Mouse (Mus musculus): ENCODE results near the gene Csk. TPM values are rescaled to one million over a fixed set of nuclear protein-coding genes. Genes with fewer than 3 reads are reported as not detected.

Gene Csk
- polyA plus RNA-seq, 1 experiment: 51.2 TPM

DNA sequence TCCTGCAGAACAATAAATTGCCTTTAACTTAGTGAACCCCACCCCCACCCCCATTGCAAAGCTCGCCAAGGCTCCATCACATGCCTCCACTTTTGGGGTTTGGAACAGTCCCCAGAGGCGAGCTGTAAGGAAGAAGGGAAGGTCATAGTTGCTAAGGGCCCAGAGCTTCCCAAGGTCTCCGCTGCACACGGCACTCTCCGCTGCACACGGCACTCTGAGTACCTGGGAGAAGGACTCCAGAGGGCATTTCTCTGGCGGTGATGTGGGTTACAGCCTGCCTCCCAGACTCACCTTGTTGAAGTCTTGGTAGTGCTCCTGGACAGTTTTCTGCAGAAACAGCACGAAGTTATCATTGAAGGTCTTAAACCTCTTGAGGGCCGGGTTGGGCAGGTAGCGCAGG is 28.0 kb upstream of the Csk start:
- H3K4me3 ChIP-seq (ENCODE audit: insufficient read depth, low read length): no peak overlapping the region
- TF ChIP-seq CTCF (IDR thresholded peaks at IDR 0.05; ENCODE audit: borderline replicate concordance, insufficient read depth, low read length) (no peak), POLR2A (IDR thresholded peaks at IDR 0.05; ENCODE audit: low read depth, low read length) (no peak)
- no peaks in the 10 kb centered on the region for H3K4me1 ChIP-seq (ENCODE audit: control insufficient read depth, insufficient read depth, low read length)
- H3K27ac ChIP-seq (ENCODE audit: insufficient read depth, low read length): no peak overlapping the region

GRCm38 (mm10) chr9:57671500-57671899 is 18.1 kb upstream of the Csk start:
- TF ChIP-seq POLR2A (IDR thresholded peaks at IDR 0.05; ENCODE audit: low read depth, low read length) (no peak), CTCF (IDR thresholded peaks at IDR 0.05; ENCODE audit: borderline replicate concordance, insufficient read depth, low read length) (no peak)
- H3K4me1 ChIP-seq (ENCODE audit: control insufficient read depth, insufficient read depth, low read length): no peaks in the 10 kb centered on the region
- H3K4me3 ChIP-seq (ENCODE audit: insufficient read depth, low read length): no peak overlapping the region
- H3K27ac ChIP-seq (ENCODE audit: insufficient read depth, low read length): no peak overlapping the region

DNA sequence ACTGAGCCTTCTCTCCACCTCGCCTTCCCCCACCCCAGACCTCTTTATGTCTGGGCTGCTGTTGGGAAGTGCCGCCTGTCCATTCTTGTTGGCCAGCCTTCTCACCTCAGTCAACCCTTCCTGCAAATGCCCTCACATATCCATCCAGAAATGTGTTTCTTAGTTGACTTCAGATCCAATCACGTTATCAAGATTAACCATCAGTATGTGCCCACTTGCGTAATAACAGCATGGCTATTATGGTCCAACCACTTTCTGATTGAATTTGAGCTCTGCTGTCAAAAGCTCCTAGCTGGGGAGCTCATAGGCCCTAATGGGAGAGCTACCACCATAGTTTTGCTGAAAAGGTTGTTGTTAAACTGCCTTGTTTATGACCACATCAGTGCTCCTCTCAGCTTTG is 17.6 kb upstream of the Csk start:
- H3K4me1 ChIP-seq (ENCODE audit: control insufficient read depth, insufficient read depth, low read length): no peaks in the 10 kb centered on the region
- H3K27ac ChIP-seq (ENCODE audit: insufficient read depth, low read length): no peak overlapping the region
- no peak overlapping the region for H3K4me3 ChIP-seq (ENCODE audit: insufficient read depth, low read length)
- TF ChIP-seq CTCF (IDR thresholded peaks at IDR 0.05; ENCODE audit: borderline replicate concordance, insufficient read depth, low read length) (no peak), POLR2A (IDR thresholded peaks at IDR 0.05; ENCODE audit: low read depth, low read length) (no peak)

DNA sequence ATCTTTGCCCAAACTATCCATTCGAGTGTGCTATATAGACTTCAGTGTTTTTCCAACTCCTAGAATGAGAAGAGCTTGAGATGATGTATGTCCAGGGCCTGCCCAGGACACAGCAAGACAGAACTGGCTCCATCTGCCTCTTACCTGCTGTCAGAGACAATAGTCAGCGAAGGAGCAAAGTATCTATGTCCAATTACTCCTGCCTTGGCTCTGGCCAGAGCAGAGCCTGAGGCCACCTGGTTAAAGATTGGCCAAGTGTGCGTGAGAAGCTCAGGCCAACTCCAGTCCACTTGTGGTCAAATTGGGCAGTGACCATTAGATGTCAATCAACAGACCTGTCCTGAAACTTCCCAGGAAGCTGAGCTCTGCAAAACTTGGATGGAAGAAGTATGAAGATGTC is 16.1 kb upstream of the Csk start:
- Histone ChIP-seq H3K27ac (ENCODE audit: insufficient read depth, low read length) (no peak overlapping the region), H3K4me1 (ENCODE audit: control insufficient read depth, insufficient read depth, low read length) (no peaks in the 10 kb centered on the region), H3K4me3 (ENCODE audit: insufficient read depth, low read length) (no peak overlapping the region)
- no peak for TF ChIP-seq POLR2A (IDR thresholded peaks at IDR 0.05; ENCODE audit: low read depth, low read length)
- no peak for TF ChIP-seq CTCF (IDR thresholded peaks at IDR 0.05; ENCODE audit: borderline replicate concordance, insufficient read depth, low read length)

DNA sequence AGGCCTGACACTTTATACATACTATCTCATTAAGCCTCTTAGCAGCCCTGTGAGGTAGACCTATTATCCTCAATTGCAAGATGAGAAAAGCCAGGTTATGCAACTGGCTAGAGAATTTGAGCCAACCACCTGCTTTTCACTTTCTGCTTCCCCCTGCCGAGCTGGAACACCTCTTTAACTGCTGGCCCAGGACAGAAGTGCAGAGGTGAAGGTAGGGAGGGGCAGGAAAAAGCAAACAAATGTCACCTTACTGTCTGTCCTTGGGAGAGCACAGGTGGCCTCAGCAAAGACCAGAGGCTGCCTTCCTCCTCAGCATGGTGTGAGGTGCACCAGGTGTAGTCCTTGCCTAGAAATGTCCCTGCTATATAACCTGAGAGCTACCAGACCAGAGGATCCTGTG is 14.8 kb upstream of the Csk start:
- Histone ChIP-seq H3K4me1 (ENCODE audit: control insufficient read depth, insufficient read depth, low read length) (no peaks in the 10 kb centered on the region), H3K4me3 (ENCODE audit: insufficient read depth, low read length) (no peak overlapping the region), H3K27ac (ENCODE audit: insufficient read depth, low read length) (no peak overlapping the region)
- no peak for TF ChIP-seq POLR2A (IDR thresholded peaks at IDR 0.05; ENCODE audit: low read depth, low read length)
- TF ChIP-seq CTCF (IDR thresholded peaks at IDR 0.05; ENCODE audit: borderline replicate concordance, insufficient read depth, low read length): no peak

- Histone ChIP-seq H3K27ac (ENCODE audit: insufficient read depth, low read length) (no peak overlapping the region), H3K4me1 (ENCODE audit: control insufficient read depth, insufficient read depth, low read length) (no peaks in the 10 kb centered on the region), H3K4me3 (ENCODE audit: insufficient read depth, low read length) (no peak overlapping the region)
- no peak for TF ChIP-seq CTCF (IDR thresholded peaks at IDR 0.05; ENCODE audit: borderline replicate concordance, insufficient read depth, low read length)
- TF ChIP-seq POLR2A (IDR thresholded peaks at IDR 0.05; ENCODE audit: low read depth, low read length): no peak
Observed at GRCm38 (mm10) chr9:57667817-57668216, 14.4 kb upstream of the Csk start.

GRCm38 (mm10) chr9:57667136-57667535 is 13.7 kb upstream of the Csk start:
- TF ChIP-seq POLR2A (IDR thresholded peaks at IDR 0.05; ENCODE audit: low read depth, low read length): no peak
- no peak for TF ChIP-seq CTCF (IDR thresholded peaks at IDR 0.05; ENCODE audit: borderline replicate concordance, insufficient read depth, low read length)

DNA sequence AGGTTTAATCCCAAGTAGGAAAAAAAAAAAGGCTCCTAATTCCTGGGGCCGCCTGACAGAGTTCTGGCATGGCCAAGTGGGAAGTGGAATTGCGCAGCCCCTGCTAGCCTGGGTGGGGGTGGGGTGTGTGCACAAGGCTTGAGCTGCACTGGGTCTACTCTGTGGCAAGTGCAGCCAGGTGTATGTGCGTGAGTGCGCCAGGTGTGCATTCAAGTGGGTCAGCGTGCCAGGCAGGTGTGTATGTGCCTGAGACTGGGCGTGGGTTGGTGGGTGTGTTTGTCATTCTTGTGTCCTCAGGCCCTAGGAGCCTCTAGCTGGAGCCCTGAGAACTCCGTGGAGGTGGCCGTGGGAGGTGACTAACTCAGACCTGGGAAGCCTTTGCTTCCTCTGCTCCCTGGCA is 13.1 kb upstream of the Csk start:
- no peak for TF ChIP-seq CTCF (IDR thresholded peaks at IDR 0.05; ENCODE audit: borderline replicate concordance, insufficient read depth, low read length)
- no peak for TF ChIP-seq POLR2A (IDR thresholded peaks at IDR 0.05; ENCODE audit: low read depth, low read length)

More at GRCm38 (mm10) chr9:57667136-57667535, 13.7 kb upstream of the Csk start:
- H3K27ac ChIP-seq (ENCODE audit: insufficient read depth, low read length): no peak overlapping the region
- H3K4me1 ChIP-seq (ENCODE audit: control insufficient read depth, insufficient read depth, low read length): no peaks in the 10 kb centered on the region
- no peak overlapping the region for H3K4me3 ChIP-seq (ENCODE audit: insufficient read depth, low read length)

GRCm38 (mm10) chr9:57664616-57665015 is 11.2 kb upstream of the Csk start:
- H3K27ac ChIP-seq (ENCODE audit: insufficient read depth, low read length): no peak overlapping the region
- TF ChIP-seq CTCF (IDR thresholded peaks at IDR 0.05; ENCODE audit: borderline replicate concordance, insufficient read depth, low read length) (no peak), POLR2A (IDR thresholded peaks at IDR 0.05; ENCODE audit: low read depth, low read length) (no peak)
- no peak overlapping the region for H3K4me3 ChIP-seq (ENCODE audit: insufficient read depth, low read length)
- no peaks in the 10 kb centered on the region for H3K4me1 ChIP-seq (ENCODE audit: control insufficient read depth, insufficient read depth, low read length)

More for the DNA sequence above, 13.1 kb upstream of the Csk start:
- Histone ChIP-seq H3K4me3 (ENCODE audit: insufficient read depth, low read length) (no peak overlapping the region), H3K27ac (ENCODE audit: insufficient read depth, low read length) (no peak overlapping the region), H3K4me1 (ENCODE audit: control insufficient read depth, insufficient read depth, low read length) (no peaks in the 10 kb centered on the region)

DNA sequence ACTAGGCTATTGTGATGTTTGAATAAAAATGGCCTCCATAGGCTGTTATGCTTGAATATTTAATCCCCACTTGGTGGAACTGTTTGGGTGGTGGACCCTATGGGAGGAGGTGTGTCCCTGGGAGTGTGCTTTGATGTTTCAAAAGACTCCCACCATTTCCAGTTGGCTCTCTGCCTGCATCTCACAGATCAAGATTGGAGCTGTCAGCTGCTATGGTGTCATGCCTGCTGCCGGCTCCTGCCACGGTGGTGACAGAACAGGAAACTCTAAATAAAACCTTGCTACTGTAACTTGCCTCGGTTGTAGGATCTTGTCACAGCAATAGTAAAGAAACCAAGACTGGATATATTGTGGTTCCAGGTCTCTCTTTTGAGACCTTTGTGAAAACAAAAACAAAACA is 8.1 kb upstream of the Csk start:
- Histone ChIP-seq H3K4me3 (ENCODE audit: insufficient read depth, low read length) (no peak overlapping the region), H3K4me1 (ENCODE audit: control insufficient read depth, insufficient read depth, low read length) (no peaks in the 10 kb centered on the region), H3K27ac (ENCODE audit: insufficient read depth, low read length) (no peak overlapping the region)
- TF ChIP-seq POLR2A (IDR thresholded peaks at IDR 0.05; ENCODE audit: low read depth, low read length): no peak
- TF ChIP-seq CTCF (IDR thresholded peaks at IDR 0.05; ENCODE audit: borderline replicate concordance, insufficient read depth, low read length): no peak

- TF ChIP-seq CTCF (IDR thresholded peaks at IDR 0.05; ENCODE audit: borderline replicate concordance, insufficient read depth, low read length) (no peak), POLR2A (IDR thresholded peaks at IDR 0.05; ENCODE audit: low read depth, low read length) (no peak)
- no peak overlapping the region for H3K27ac ChIP-seq (ENCODE audit: insufficient read depth, low read length)
- no peak overlapping the region for H3K4me3 ChIP-seq (ENCODE audit: insufficient read depth, low read length)
- H3K4me1 ChIP-seq (ENCODE audit: control insufficient read depth, insufficient read depth, low read length): no peaks in the 10 kb centered on the region
Observed at GRCm38 (mm10) chr9:57660501-57660900, 7.1 kb upstream of the Csk start.

Measured in embryonic fibroblast, embryonic 13.5 days (primary cell).